Mouse (Mus musculus) layer of hippocampus, adult 18-20 months (tissue): ENCODE results near the gene Zzz3. TPM values are rescaled to one million over a fixed set of nuclear protein-coding genes. Genes with fewer than 3 reads are reported as not detected.

ENCODE experiments used
- DNase-seq, 2 experiments: peaks; one replicate each; pipeline ENCODE4 v3.0.0; 2022; ENCODE audit warnings: low spot score in 2 of 2
- total RNA-seq, 2 experiments: library from RNA; stranded (reverse); gene quantifications; 2 replicates each; pipeline ENCODE4 v1.2.3; 2021

Gene Zzz3
- total RNA-seq, 2 experiments from 2014 or later = 45.4 to 47.1 TPM

DNA sequence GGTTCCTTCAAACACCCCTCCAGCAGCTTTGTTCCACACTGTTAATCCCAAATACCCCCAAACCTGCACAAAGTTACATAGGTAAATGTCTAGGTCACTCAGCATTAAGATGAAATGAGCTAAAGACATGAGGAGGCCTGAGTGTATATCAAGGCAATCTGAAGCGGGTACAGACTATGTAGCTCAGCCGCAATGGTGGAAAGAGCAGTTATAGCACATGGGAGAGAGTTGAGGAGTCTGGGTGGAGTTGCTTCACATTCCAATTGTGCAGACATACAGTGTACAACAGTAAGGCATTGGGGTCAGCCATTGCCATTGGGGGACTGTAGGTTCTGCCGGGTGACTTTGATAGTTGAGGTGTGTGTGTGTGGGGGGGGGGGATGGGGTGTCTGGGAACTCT is 69.2 kb downstream of the Zzz3 start:
- no peak for DNase-seq

DNA sequence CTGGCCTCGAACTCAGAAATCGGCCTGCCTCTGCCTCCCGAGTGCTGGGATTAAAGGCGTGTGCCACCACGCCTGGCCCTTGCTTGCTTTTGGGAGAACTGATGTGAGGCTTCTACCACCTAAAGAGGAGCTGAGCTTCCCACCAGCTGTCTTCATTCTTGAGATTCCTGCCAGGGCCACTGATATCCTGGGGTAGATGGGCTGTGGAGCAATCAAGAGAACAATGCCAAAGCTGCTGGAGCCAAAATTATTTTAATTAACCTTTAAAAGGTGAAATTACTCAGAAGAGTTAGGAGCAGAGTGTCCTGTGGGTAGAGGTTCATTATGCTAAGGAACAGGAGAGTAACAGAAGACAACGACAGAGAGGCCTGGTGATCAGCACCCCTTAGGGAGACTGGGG is 70.1 kb downstream of the Zzz3 start:
- DNase-seq = no peak

- no peak for DNase-seq
Measured at GRCm38 (mm10) chr3:152466849-152467248, 71.6 kb downstream of the Zzz3 start.

DNA sequence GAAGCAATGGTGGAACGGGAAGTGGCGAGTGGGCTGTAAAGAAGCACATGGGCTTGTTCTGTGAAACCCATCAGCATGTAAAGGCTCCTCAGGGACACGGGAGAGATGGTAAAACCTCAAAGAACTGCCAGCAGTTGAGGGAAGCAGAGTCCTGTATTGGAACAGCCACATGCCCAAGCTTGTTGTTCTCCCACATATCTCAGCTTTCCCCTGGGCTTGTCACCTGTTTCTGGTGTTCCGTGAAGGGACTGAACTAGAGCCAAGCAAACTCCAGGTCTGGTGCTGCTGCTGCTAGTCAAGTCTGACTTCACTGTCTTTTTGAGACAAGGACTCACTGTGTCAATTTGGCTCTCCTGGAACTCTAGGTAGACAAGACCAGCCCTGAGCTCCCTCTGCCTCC is 72.0 kb downstream of the Zzz3 start:
- DNase-seq = no peak

- no peak for DNase-seq
Measured at GRCm38 (mm10) chr3:152468032-152468431, 72.8 kb downstream of the Zzz3 start.

- no peak for DNase-seq
Measured at GRCm38 (mm10) chr3:152468569-152469041, 73.3 kb downstream of the Zzz3 start.

DNA sequence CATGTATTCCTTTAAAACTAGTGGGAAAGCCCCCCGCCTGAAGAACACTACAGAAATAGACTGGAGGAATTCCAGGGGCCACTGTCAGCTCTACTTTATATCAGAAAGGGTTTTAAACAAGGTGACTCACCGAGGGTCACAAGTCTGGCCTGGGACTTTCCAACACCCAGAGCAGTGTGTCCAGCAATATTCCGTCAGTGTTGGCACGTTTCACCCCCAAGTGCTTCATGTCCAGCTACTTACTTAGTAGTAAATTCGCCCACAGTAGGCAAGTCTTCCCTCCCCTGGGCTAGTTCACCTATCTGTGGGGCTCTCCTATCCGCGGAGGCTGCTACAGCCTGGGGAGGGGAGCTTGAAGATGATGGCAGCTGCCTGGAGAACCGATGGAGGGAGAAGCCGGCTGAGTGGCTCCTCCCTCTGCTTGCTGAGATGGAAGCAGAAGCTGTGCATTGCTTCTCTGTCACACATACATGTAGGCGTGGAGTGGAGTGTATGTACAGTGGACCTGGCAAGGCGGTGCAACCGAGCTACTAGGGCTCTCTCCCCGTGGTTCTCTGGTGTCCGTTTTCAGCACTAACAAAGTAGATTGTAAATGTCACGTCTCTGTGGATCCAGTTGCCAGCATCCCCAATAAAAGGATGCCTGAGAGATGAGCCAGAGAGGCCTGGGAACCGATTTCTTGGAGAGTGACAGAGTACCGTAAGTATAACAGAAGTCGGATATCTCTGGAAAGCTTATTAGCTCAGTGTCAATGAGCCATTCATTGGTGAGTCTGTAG is 74.3 kb downstream of the Zzz3 start:
- no peak for DNase-seq

DNA sequence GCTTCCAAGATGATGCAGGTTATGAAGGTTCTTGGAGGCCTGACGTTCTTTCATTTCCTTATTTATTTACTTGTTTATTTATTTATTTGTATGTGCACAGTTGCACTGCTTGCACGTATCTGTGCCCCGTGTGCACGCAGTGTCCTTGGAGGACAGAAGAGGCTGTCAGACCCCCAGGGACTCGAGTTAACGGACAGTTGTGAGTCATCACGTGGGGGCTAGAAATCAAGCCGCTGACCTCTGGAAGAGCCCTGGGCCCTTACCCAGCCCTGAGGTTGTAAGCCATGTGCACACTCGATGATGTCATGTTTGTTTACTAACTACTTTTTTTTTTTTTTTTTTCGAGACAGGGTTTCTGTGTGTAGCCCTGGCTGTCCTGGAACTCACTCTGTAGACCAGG is 75.1 kb downstream of the Zzz3 start:
- no peak for DNase-seq

- no peak for DNase-seq
Measured at GRCm38 (mm10) chr3:152472676-152473075, 77.4 kb downstream of the Zzz3 start.

DNA sequence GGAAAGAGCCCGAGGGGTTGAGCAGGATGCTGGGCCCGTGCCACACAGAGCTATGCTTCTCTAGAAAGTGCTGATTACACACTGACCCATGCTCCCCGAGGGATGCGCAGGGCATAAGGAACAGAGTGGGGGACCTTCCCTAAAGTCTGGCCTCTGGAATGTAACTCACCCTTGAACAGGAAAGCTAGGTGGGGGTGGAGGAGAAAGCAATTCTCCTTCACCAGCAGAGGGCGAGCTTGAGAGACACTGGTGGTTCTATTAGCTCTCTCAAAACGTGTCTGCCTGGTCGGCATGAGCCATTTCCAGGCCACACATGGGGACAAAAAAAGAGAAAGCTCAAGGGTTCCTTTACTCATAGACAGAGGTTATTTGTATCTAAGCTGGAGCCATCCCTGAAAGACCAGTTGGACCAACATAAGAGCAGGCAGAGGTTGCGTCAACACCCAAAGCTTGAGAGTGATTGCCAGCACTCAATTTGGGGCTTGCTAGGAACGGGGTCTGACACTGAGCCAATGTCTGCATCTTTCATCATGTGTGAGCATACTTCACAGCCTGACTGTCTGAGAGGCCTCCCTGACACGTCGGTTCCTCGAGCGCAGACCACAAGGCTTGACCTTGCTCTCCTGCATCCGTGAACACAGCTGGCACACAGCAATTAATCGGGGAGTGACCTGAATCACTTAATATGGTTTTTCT is 79.5 kb downstream of the Zzz3 start:
- peak in 1 of 2 experiments; percentile 66 for DNase-seq

DNA sequence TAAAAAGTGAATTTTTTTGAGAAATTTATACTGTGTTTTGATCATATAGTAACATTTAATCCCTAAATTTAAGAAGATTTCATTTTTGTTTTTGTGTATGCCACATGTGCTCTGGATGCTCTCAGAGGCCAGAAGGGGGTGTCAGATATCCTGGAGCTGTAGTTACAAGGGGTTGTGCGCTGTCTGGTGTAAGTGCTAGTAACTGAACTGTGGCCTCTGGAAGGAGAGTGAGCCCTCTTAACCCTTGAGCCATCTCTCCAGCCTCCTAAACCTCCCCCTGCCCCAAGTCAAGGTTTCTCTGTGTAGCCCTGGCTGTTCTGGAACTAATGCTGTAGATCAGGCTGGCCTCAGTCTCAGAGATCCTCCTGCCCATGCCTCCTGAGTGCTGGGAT is 80.0 kb downstream of the Zzz3 start:
- no peak for DNase-seq

GRCm38 (mm10) chr3:152475894-152476293 is 80.6 kb downstream of the Zzz3 start:
- DNase-seq = no peak

- DNase-seq = peak in 1 of 2 experiments; percentile 67
Measured at GRCm38 (mm10) chr3:152477796-152478527, 82.7 kb downstream of the Zzz3 start.

GRCm38 (mm10) chr3:152478599-152479435 is 83.5 kb downstream of the Zzz3 start:
- no peak for DNase-seq

GRCm38 (mm10) chr3:152480336-152480735 is 85.1 kb downstream of the Zzz3 start:
- DNase-seq = no peak

- no peak for DNase-seq
Measured at GRCm38 (mm10) chr3:152482182-152482581, 86.9 kb downstream of the Zzz3 start.

GRCm38 (mm10) chr3:152483800-152484199 is 88.5 kb downstream of the Zzz3 start:
- DNase-seq = no peak

DNA sequence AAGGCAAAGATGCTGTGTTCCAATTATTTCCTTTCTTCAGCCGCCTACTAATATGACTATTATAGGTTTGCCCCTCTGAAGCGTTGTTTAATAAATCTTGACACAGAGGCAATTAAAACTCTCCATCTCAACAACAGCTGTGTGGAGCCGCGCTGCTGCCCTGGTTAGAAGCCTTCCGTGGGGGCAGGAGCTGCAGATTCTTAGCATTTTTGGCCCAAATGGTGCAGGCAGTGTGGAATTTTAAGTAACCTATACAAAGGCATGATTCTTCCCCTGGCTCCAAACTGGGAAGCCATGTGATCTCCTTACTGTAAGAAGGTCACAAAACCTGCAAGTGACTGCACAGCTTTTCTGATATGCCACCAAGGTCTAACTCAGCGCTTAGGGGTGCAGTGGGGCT is 88.9 kb downstream of the Zzz3 start:
- no peak for DNase-seq

- DNase-seq = no peak
Measured at GRCm38 (mm10) chr3:152488964-152489363, 93.7 kb downstream of the Zzz3 start.

- DNase-seq = no peak
Measured at GRCm38 (mm10) chr3:152490423-152490822, 95.2 kb downstream of the Zzz3 start.

DNA sequence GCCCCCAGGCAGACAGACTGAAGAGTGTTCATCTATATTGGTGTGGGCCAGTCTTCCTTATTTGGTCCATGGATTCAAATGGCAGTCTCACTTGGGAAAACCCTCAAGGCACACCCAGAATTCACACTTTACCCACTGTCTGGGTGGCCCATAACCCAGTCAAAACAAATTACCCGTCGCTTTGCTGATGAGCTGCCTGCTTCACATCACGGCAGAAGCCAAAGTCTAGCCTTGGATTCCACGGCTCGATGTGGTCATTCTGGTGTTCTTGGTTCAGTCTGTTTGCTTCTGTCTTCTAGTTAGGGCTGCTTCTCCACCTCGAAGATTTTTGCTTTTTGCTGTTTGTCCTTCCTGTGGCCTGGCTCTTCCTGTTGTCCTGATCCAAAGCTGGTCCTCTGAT is 97.0 kb downstream of the Zzz3 start:
- DNase-seq = no peak
